Mouse (Mus musculus) CH12.LX (cell line): ENCODE data around the gene Hip1.

Experiments
- CTCF ChIP-seq, 2 experiments: IDR thresholded peaks in 1 of 2; conservative IDR thresholded peaks in 1 of 2; 2 replicates each; pipeline ENCODE4 v1.5.1; 2011 to 2012; ENCODE audit warnings: low read depth in 2 of 2, low read length in 2 of 2, improper control_type of control experiment in 1 of 2, inconsistent platforms in 1 of 2, mild to moderate bottlenecking in 1 of 2, moderate library complexity in 1 of 2
- SIN3A ChIP-seq: IDR thresholded peaks from 2 replicates; pipeline ENCODE4 v1.6.1; 2012; ENCODE audit warnings: low read length, improper control_type of control experiment, inconsistent platforms

DNA sequence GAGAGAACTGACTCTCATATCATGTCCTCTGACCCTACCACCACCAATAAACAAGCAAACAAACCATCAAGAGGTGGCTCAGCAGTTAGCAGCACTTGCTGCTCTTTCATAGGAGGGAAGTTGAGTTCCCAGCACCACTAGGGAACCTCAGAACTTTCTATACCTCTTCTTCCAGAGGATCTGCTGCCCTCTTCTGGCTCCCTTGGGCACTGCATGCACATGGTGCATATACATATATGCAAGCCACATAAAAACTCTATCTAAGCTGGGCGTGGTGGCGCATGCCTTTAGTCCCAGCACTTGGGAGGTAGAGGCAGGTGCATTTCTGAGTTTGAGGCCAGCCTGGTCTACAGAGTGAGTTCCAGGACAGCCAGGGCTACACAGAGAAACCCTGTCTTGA is 90.7 kb downstream of the Hip1 start:
- TF ChIP-seq CTCF (conservative IDR thresholded peaks at IDR 0.05 in 1 of 2, IDR thresholded peaks at IDR 0.05 in 1 of 2; ENCODE audit: low read depth in 2 of 2, low read length in 2 of 2) (peak in 1 of 2 experiments; percentile 24; a peak in 1 of 4 replicates), SIN3A (no peak)
